Mouse (Mus musculus): ENCODE results near the gene Avp. TPM values are rescaled to one million over a fixed set of nuclear protein-coding genes. Genes with fewer than 3 reads are reported as not detected.
"Not testable (repeated sequence)": the region's sequence is repeated elsewhere in the genome, so short reads cannot be mapped to it uniquely, and the experiment has no call there.

Avp gene
- polyA plus RNA-seq, 1 experiment: not detected

- TF ChIP-seq POLR2A (IDR thresholded peaks at IDR 0.05; ENCODE audit: borderline replicate concordance, low read depth, low read length) (no peak), CTCF (IDR thresholded peaks at IDR 0.05; ENCODE audit: low read depth, low read length) (no peak)
- H3K4me1 ChIP-seq (ENCODE audit: control insufficient read depth, insufficient read depth, low read length): no peaks in the 10 kb centered on the region
- no peak overlapping the region for H3K27ac ChIP-seq (ENCODE audit: insufficient read depth, low read depth, low read length)
Measured at GRCm38 (mm10) chr2:130591016-130591415, 8.7 kb upstream of the Avp start.

DNA sequence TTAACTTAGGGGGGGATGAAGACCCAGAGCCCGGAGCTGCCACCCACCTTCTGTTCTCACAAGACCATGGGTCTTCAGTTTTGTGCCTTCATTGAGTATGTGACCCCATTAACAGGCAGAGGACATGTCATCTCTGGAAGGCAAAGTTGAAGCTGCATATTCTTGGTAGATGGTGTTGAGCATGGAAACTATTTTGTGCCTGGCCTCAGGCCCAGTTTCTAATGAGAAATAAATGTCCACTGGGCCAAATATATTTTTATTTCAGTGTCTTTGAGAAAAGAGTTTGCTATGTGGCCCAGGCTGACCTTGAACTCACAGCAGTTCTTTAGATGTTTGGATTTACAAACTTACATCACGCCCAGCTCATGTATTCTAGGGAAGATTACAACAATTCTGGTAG is 7.4 kb upstream of the Avp start:
- H3K4me1 ChIP-seq (ENCODE audit: control insufficient read depth, insufficient read depth, low read length): no peaks in the 10 kb centered on the region
- H3K4me3 ChIP-seq (ENCODE audit: insufficient read depth, low read length): no peak overlapping the region
- H3K27ac ChIP-seq (ENCODE audit: insufficient read depth, low read depth, low read length): no peak overlapping the region
- no peak for TF ChIP-seq POLR2A (IDR thresholded peaks at IDR 0.05; ENCODE audit: borderline replicate concordance, low read depth, low read length)
- TF ChIP-seq CTCF (IDR thresholded peaks at IDR 0.05; ENCODE audit: low read depth, low read length): no peak

More at GRCm38 (mm10) chr2:130591016-130591415, 8.7 kb upstream of the Avp start:
- no peak overlapping the region for H3K4me3 ChIP-seq (ENCODE audit: insufficient read depth, low read length)

DNA sequence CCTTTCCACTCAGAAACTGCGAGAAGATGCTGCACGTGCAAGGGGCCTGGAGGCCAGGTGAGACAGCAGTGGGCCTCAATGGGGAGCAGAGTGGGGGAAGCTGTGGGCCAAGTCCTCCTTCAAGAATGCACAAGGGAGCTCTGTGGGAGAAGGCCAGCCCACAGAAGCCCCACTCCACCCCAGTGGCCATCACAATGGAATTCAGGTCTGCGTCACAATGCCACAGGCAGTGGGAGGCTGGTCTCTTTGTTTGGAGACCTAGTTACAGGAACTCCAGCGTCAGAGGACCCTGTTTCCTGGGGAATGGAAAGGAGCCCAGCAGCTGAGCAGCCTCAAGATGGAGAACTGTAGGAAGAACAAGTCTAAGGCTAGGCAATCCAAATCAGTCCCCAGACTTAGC is 6.8 kb upstream of the Avp start:
- Histone ChIP-seq H3K4me1 (ENCODE audit: control insufficient read depth, insufficient read depth, low read length) (no peaks in the 10 kb centered on the region), H3K27ac (ENCODE audit: insufficient read depth, low read depth, low read length) (no peak overlapping the region), H3K4me3 (ENCODE audit: insufficient read depth, low read length) (no peak overlapping the region)
- TF ChIP-seq CTCF (IDR thresholded peaks at IDR 0.05; ENCODE audit: low read depth, low read length): no peak

DNA sequence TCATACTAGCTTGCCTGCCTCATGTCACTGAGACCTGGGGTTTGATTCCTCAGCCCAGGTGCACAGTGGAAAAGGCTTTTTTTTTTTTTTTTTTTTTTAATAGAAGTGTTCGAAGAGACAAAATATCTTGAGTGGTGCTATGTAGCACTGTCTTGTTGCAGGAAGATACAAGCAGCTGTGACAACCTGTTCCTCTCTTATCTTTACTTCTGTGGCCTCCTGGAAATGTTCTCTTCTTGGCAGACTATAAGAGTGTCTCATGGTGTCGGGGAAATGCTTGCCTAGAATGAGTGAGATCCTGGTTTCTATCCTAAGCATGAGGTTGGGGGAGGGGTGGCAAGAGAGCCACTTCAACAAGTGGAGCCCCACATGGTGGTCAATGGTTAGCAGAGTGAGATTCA is 6.0 kb upstream of the Avp start:
- Histone ChIP-seq H3K27ac (ENCODE audit: insufficient read depth, low read depth, low read length) (no peak overlapping the region), H3K4me1 (ENCODE audit: control insufficient read depth, insufficient read depth, low read length) (peaks cover 7% of the 10 kb centered on the region), H3K4me3 (ENCODE audit: insufficient read depth, low read length) (no peak overlapping the region)
- no peak for TF ChIP-seq CTCF (IDR thresholded peaks at IDR 0.05; ENCODE audit: low read depth, low read length)
- TF ChIP-seq POLR2A (IDR thresholded peaks at IDR 0.05; ENCODE audit: borderline replicate concordance, low read depth, low read length): no peak

DNA sequence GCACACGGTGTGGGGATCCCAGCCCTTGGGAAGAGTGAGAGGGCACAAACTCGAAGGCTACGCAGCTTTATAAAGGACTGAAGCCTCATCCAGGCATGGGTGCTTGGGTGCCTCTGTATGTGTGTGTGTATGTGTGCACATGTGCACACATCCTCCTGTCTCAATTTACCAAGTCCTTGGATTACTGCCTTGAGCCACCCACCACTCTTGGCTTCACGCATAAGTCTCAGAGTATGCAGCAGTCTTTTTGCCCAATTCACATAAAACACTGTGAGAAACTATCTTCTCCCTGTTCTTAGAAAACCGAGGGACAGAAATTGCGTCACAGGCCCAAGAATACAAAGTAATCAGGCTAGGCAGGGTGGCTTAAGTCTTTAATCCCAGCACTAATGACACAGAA is 3.7 kb upstream of the Avp start:
- TF ChIP-seq CTCF (IDR thresholded peaks at IDR 0.05; ENCODE audit: low read depth, low read length): no peak
- TF ChIP-seq POLR2A (IDR thresholded peaks at IDR 0.05; ENCODE audit: borderline replicate concordance, low read depth, low read length): no peak
- no peak overlapping the region for H3K27ac ChIP-seq (ENCODE audit: insufficient read depth, low read depth, low read length)
- H3K4me1 ChIP-seq (ENCODE audit: control insufficient read depth, insufficient read depth, low read length): peaks cover 9% of the 10 kb centered on the region
- no peak overlapping the region for H3K4me3 ChIP-seq (ENCODE audit: insufficient read depth, low read length)

- no peak for TF ChIP-seq POLR2A (IDR thresholded peaks at IDR 0.05; ENCODE audit: borderline replicate concordance, low read depth, low read length)
- TF ChIP-seq CTCF (IDR thresholded peaks at IDR 0.05; ENCODE audit: low read depth, low read length): no peak
- no peak overlapping the region for H3K4me3 ChIP-seq (ENCODE audit: insufficient read depth, low read length)
- H3K27ac ChIP-seq (ENCODE audit: insufficient read depth, low read depth, low read length): no peak overlapping the region
- H3K4me1 ChIP-seq (ENCODE audit: control insufficient read depth, insufficient read depth, low read length): peaks cover 9% of the 10 kb centered on the region
Measured at GRCm38 (mm10) chr2:130583902-130584560, 1.7 kb upstream of the Avp start.

- peaks cover 9% of the 10 kb centered on the region for H3K4me1 ChIP-seq (ENCODE audit: control insufficient read depth, insufficient read depth, low read length)
- no peak overlapping the region for H3K27ac ChIP-seq (ENCODE audit: insufficient read depth, low read depth, low read length)
- H3K4me3 ChIP-seq (ENCODE audit: insufficient read depth, low read length): no peak overlapping the region
- TF ChIP-seq POLR2A (IDR thresholded peaks at IDR 0.05; ENCODE audit: borderline replicate concordance, low read depth, low read length) (no peak), CTCF (IDR thresholded peaks at IDR 0.05; ENCODE audit: low read depth, low read length) (no peak)
Measured at GRCm38 (mm10) chr2:130581201-130581600, 1.2 kb downstream of the Avp start.

- Histone ChIP-seq H3K4me3 (ENCODE audit: insufficient read depth, low read length) (no peak overlapping the region), H3K4me1 (ENCODE audit: control insufficient read depth, insufficient read depth, low read length) (peaks cover 9% of the 10 kb centered on the region), H3K27ac (ENCODE audit: insufficient read depth, low read depth, low read length) (no peak overlapping the region)
- TF ChIP-seq POLR2A (IDR thresholded peaks at IDR 0.05; ENCODE audit: borderline replicate concordance, low read depth, low read length): no peak
- TF ChIP-seq CTCF (IDR thresholded peaks at IDR 0.05; ENCODE audit: low read depth, low read length): no peak
Measured at GRCm38 (mm10) chr2:130579791-130580190, 2.6 kb downstream of the Avp start.

DNA sequence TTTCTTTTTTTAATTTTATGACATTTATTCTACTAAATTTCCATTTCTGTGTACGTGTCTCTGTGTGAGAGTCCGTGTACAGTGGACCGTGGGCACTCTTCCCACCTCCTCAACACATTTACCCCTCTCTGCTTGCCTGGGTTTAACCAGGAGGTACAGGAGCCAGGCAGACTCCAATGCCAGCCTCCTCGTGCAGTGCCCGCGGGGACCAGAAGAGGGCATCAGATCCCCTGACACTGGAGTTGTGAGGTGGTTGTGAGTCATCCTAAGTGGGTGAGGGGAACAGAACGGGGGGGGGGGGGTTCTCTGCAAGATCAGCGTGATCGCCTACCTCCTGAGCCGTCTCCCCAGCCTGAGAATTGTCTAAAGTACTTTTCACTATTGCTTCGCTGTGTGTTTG is 4.2 kb downstream of the Avp start:
- no peak overlapping the region for H3K27ac ChIP-seq (ENCODE audit: insufficient read depth, low read depth, low read length)
- H3K4me1 ChIP-seq (ENCODE audit: control insufficient read depth, insufficient read depth, low read length): no peaks in the 10 kb centered on the region
- TF ChIP-seq CTCF (IDR thresholded peaks at IDR 0.05; ENCODE audit: low read depth, low read length) (peak; percentile 37; the same call in 1 of the 2 replicates), POLR2A (IDR thresholded peaks at IDR 0.05; ENCODE audit: borderline replicate concordance, low read depth, low read length) (no peak)
- no peak overlapping the region for H3K4me3 ChIP-seq (ENCODE audit: insufficient read depth, low read length)

GRCm38 (mm10) chr2:130577632-130578031 is 4.7 kb downstream of the Avp start:
- no peak overlapping the region for H3K4me3 ChIP-seq (ENCODE audit: insufficient read depth, low read length)
- TF ChIP-seq POLR2A (IDR thresholded peaks at IDR 0.05; ENCODE audit: borderline replicate concordance, low read depth, low read length) (no peak), CTCF (IDR thresholded peaks at IDR 0.05; ENCODE audit: low read depth, low read length) (no peak)
- no peak overlapping the region for H3K27ac ChIP-seq (ENCODE audit: insufficient read depth, low read depth, low read length)
- H3K4me1 ChIP-seq (ENCODE audit: control insufficient read depth, insufficient read depth, low read length): no peaks in the 10 kb centered on the region

- no peak overlapping the region for H3K4me3 ChIP-seq (ENCODE audit: insufficient read depth, low read length)
Measured at GRCm38 (mm10) chr2:130577021-130577420, 5.3 kb downstream of the Avp start.

DNA sequence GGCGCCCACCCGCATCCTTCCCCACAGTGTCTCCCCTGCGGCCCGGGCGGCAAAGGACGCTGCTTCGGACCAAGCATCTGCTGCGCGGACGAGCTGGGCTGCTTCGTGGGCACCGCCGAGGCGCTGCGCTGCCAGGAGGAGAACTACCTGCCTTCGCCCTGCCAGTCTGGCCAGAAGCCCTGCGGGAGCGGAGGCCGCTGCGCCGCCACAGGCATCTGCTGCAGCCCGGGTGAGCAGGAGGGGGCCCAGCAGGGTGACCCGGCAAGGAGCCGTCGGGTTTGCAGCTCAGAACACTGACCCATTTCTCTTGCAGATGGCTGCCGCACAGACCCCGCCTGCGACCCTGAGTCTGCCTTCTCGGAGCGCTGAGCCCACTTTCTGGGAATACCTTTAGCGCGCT is 5.8 kb downstream of the Avp start:
- not testable (repeated sequence) for H3K4me1 ChIP-seq (ENCODE audit: control insufficient read depth, insufficient read depth, low read length); H3K27ac ChIP-seq (ENCODE audit: insufficient read depth, low read depth, low read length); H3K4me3 ChIP-seq (ENCODE audit: insufficient read depth, low read length)

More at GRCm38 (mm10) chr2:130577021-130577420, 5.3 kb downstream of the Avp start:
- TF ChIP-seq POLR2A (IDR thresholded peaks at IDR 0.05; ENCODE audit: borderline replicate concordance, low read depth, low read length) (no peak), CTCF (IDR thresholded peaks at IDR 0.05; ENCODE audit: low read depth, low read length) (no peak)
- H3K4me1 ChIP-seq (ENCODE audit: control insufficient read depth, insufficient read depth, low read length): no peaks in the 10 kb centered on the region
- H3K27ac ChIP-seq (ENCODE audit: insufficient read depth, low read depth, low read length): no peak overlapping the region
